Mouse (Mus musculus): ENCODE data around the gene Btnl4. TPM values are rescaled to one million over a fixed set of nuclear protein-coding genes. Genes with fewer than 3 reads are reported as not detected.
"Not testable (repeated sequence)": the region's sequence is repeated elsewhere in the genome, so short reads cannot be mapped to it uniquely, and the experiment has no call there.

The Btnl4 gene
- polyA plus RNA-seq, 1 experiment from 2014 or later: not detected

DNA sequence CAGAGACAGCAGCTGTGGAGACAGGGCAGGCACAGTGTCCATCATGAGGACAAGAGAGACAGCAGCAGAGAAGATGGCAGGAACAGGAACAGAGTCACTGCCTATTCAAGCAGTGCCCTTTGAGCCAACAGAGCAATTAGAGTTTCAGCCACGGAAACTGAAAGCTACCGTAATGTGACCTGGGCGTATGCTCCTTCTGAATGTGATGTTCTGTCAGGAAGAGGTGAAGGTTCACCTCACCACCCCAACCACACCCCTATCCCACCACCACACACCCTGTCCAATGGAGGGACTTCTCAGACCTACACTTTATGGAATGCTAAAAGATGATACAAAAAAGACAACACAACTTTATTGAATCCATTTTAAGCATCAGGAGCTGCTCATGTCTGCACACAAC, 20.2 kb upstream of the Btnl4 start:
- WGBS (ENCODE audit: insufficient replicate concordance): 80% methylated on average over 3 of the region's 3 CpGs
- ATAC-seq (replicated peaks; ENCODE audit: insufficient number of reproducible peaks, low FRiP score, low TSS enrichment); H3K9me3 ChIP-seq (replicated peaks; ENCODE audit: control insufficient read depth, low read length); H3K4me2 ChIP-seq; H3K27ac ChIP-seq (ENCODE audit: low read depth, low read length); H3K9ac ChIP-seq (ENCODE audit: low read depth, low read length); H3K4me3 ChIP-seq (ENCODE audit: low read depth, low read length); H3K4me1 ChIP-seq (ENCODE audit: control insufficient read depth, insufficient read depth, low read length); H3K36me3 ChIP-seq (ENCODE audit: control insufficient read depth, insufficient read depth, low read length); H3K27me3 ChIP-seq (ENCODE audit: control insufficient read depth, insufficient read depth, low read length): not testable (repeated sequence)

DNA sequence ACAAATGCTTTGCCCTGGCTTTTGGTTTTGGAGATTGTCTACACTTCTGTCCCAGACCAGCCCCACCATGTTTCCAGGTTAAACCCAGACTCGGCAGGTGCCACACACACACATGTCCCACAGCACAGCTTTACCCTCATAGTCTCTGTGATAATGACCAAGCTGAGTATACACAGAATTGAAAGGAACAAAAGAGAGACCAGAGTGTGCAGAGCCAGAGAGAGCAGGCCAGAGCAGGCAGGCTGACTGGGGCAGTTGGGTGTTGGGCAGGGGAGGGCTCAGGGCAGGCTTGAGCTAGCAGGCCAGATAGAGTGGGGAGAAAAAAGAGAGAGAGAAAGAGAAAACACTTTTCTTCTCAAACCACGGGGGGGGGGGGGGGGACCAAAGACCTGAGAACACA, 19.4 kb upstream of the Btnl4 start:
- Histone ChIP-seq H3K4me2 (no peak overlapping the region), H3K9me3 (replicated peaks; ENCODE audit: control insufficient read depth, low read length) (no peaks in the 10 kb centered on the region), H3K36me3 (ENCODE audit: control insufficient read depth, insufficient read depth, low read length) (no peaks in the 10 kb centered on the region), H3K4me3 (ENCODE audit: low read depth, low read length) (no peak overlapping the region), H3K4me1 (ENCODE audit: control insufficient read depth, insufficient read depth, low read length) (no peaks in the 10 kb centered on the region), H3K27me3 (ENCODE audit: control insufficient read depth, insufficient read depth, low read length) (no peaks in the 10 kb centered on the region), H3K27ac (ENCODE audit: low read depth, low read length) (no peak overlapping the region), H3K9ac (ENCODE audit: low read depth, low read length) (no peak overlapping the region)
- no peak for ATAC-seq (replicated peaks; ENCODE audit: insufficient number of reproducible peaks, low FRiP score, low TSS enrichment)
- 48% methylated on average over 2 of the region's 2 CpGs for WGBS (ENCODE audit: insufficient replicate concordance)

DNA sequence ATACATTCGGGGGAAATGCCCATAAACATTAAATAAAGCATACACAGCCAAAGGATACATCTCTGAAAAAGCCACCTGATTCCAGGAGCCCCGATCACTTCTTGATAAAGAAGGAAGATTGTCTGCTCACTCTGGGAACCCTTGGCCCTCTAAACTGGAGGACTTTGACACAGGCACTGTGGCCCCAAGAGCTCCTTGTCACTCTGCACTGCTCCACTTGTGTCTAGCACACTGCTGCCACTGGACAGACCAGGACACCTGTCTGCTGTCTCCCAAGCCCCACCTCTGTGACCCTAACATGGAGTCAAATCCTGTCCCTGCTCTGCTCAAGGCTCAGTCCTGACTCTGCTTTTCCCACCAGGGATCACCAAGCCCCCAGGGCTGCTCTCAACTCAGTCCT, 18.0 kb upstream of the Btnl4 start:
- H3K4me2 ChIP-seq; H3K4me1 ChIP-seq (ENCODE audit: control insufficient read depth, insufficient read depth, low read length); H3K4me3 ChIP-seq (ENCODE audit: low read depth, low read length); H3K36me3 ChIP-seq (ENCODE audit: control insufficient read depth, insufficient read depth, low read length); H3K27me3 ChIP-seq (ENCODE audit: control insufficient read depth, insufficient read depth, low read length); ATAC-seq (replicated peaks; ENCODE audit: insufficient number of reproducible peaks, low FRiP score, low TSS enrichment); H3K9ac ChIP-seq (ENCODE audit: low read depth, low read length); H3K9me3 ChIP-seq (replicated peaks; ENCODE audit: control insufficient read depth, low read length); H3K27ac ChIP-seq (ENCODE audit: low read depth, low read length): not testable (repeated sequence)
- 77% methylated on average over 2 of the region's 2 CpGs for WGBS (ENCODE audit: insufficient replicate concordance)

DNA sequence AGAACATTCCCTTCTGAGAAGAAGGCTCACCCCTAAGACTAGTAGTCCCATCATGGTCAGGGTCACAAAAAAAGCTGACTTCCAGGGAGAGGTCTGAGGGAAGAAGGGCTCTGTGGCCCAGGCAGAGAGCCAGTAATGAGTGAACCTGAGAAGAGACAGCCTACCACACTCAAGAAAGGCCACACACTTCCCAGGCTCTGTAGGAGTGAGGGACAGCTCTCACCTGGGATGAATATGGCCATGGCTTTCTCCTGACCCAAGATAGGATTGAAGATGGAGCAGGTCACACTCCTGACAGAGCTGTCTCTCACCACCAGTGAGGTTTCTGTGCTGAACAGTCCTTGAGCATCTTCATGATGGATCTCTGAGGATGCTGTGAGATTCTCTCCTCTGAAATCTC, 15.7 kb upstream of the Btnl4 start:
- Histone ChIP-seq H3K36me3 (ENCODE audit: control insufficient read depth, insufficient read depth, low read length) (no peaks in the 10 kb centered on the region), H3K4me1 (ENCODE audit: control insufficient read depth, insufficient read depth, low read length) (no peaks in the 10 kb centered on the region)
- no peak for ATAC-seq (replicated peaks; ENCODE audit: insufficient number of reproducible peaks, low FRiP score, low TSS enrichment)

DNA sequence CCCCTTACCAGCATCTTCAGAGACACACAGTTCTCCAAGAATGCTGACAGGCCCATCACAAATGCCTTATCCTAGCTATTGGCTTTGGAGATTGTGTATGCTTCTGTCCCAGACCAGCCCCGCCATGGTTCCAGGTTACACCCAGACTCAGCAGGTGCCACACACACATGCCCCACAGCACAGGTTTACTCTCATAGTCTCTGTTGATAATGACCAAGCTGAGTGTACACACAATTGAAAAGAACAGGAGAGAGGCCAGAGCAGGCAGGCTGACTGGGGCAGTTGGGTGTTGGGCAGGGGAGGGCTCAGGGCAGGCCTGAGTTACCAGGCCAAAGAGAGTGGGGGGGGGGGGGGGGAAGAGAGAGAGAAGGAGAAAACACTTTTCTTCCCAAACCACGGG, 691 bp downstream of the Btnl4 start:
- no peaks in the 10 kb centered on the region for H3K36me3 ChIP-seq (ENCODE audit: control insufficient read depth, insufficient read depth, low read length)
- ATAC-seq (replicated peaks; ENCODE audit: insufficient number of reproducible peaks, low FRiP score, low TSS enrichment): no peak
- 67% methylated on average over 1 of the region's 2 CpGs for WGBS (ENCODE audit: insufficient replicate concordance)

More for the DNA sequence above, 15.7 kb upstream of the Btnl4 start:
- H3K9me3 ChIP-seq (replicated peaks; ENCODE audit: control insufficient read depth, low read length): no peaks in the 10 kb centered on the region
- H3K4me2 ChIP-seq: no peak overlapping the region
- H3K9ac ChIP-seq (ENCODE audit: low read depth, low read length): no peak overlapping the region
- no peak overlapping the region for H3K27ac ChIP-seq (ENCODE audit: low read depth, low read length)
- no peak overlapping the region for H3K4me3 ChIP-seq (ENCODE audit: low read depth, low read length)
- H3K27me3 ChIP-seq (ENCODE audit: control insufficient read depth, insufficient read depth, low read length): no peaks in the 10 kb centered on the region

GRCm38 (mm10) chr17:34475060-34475459, 2.1 kb downstream of the Btnl4 start:
- WGBS (ENCODE audit: insufficient replicate concordance): 71% methylated on average over 3 of the region's 3 CpGs
- no peak overlapping the region for H3K9ac ChIP-seq (ENCODE audit: low read depth, low read length)

More for the DNA sequence above, 691 bp downstream of the Btnl4 start:
- H3K27ac ChIP-seq (ENCODE audit: low read depth, low read length): no peak overlapping the region
- H3K9ac ChIP-seq (ENCODE audit: low read depth, low read length): no peak overlapping the region
- H3K4me1 ChIP-seq (ENCODE audit: control insufficient read depth, insufficient read depth, low read length): no peaks in the 10 kb centered on the region
- H3K9me3 ChIP-seq (replicated peaks; ENCODE audit: control insufficient read depth, low read length): no peaks in the 10 kb centered on the region
- H3K4me2 ChIP-seq: no peak overlapping the region
- H3K4me3 ChIP-seq (ENCODE audit: low read depth, low read length): no peak overlapping the region
- H3K27me3 ChIP-seq (ENCODE audit: control insufficient read depth, insufficient read depth, low read length): peaks cover 3% of the 10 kb centered on the region; the same call in 1 of the 2 replicates

GRCm38 (mm10) chr17:34470491-34470890, 6.6 kb downstream of the Btnl4 start:
- H3K4me2 ChIP-seq: no peak overlapping the region
- H3K4me1 ChIP-seq (ENCODE audit: control insufficient read depth, insufficient read depth, low read length): no peaks in the 10 kb centered on the region
- no peak overlapping the region for H3K9ac ChIP-seq (ENCODE audit: low read depth, low read length)
- H3K36me3 ChIP-seq (ENCODE audit: control insufficient read depth, insufficient read depth, low read length): no peaks in the 10 kb centered on the region
- WGBS (ENCODE audit: insufficient replicate concordance): 65% methylated on average over 2 of the region's 2 CpGs
- no peak for ATAC-seq (replicated peaks; ENCODE audit: insufficient number of reproducible peaks, low FRiP score, low TSS enrichment)
- H3K27me3 ChIP-seq (ENCODE audit: control insufficient read depth, insufficient read depth, low read length): peaks cover 3% of the 10 kb centered on the region; the same call in 1 of the 2 replicates
- H3K9me3 ChIP-seq (replicated peaks; ENCODE audit: control insufficient read depth, low read length): no peaks in the 10 kb centered on the region
- H3K4me3 ChIP-seq (ENCODE audit: low read depth, low read length): no peak overlapping the region
- no peak overlapping the region for H3K27ac ChIP-seq (ENCODE audit: low read depth, low read length)

More at GRCm38 (mm10) chr17:34475060-34475459, 2.1 kb downstream of the Btnl4 start:
- Histone ChIP-seq H3K4me1 (ENCODE audit: control insufficient read depth, insufficient read depth, low read length) (no peaks in the 10 kb centered on the region), H3K4me2 (no peak overlapping the region), H3K9me3 (replicated peaks; ENCODE audit: control insufficient read depth, low read length) (no peaks in the 10 kb centered on the region), H3K27me3 (ENCODE audit: control insufficient read depth, insufficient read depth, low read length) (peaks cover 3% of the 10 kb centered on the region; the same call in 1 of the 2 replicates), H3K27ac (ENCODE audit: low read depth, low read length) (no peak overlapping the region), H3K4me3 (ENCODE audit: low read depth, low read length) (no peak overlapping the region), H3K36me3 (ENCODE audit: control insufficient read depth, insufficient read depth, low read length) (no peaks in the 10 kb centered on the region)
- ATAC-seq (replicated peaks; ENCODE audit: insufficient number of reproducible peaks, low FRiP score, low TSS enrichment): no peak

GRCm38 (mm10) chr17:34465906-34466305, 11.2 kb downstream of the Btnl4 start:
- not testable (repeated sequence) for H3K4me1 ChIP-seq (ENCODE audit: control insufficient read depth, insufficient read depth, low read length); ATAC-seq (replicated peaks; ENCODE audit: insufficient number of reproducible peaks, low FRiP score, low TSS enrichment); H3K27ac ChIP-seq (ENCODE audit: low read depth, low read length); H3K36me3 ChIP-seq (ENCODE audit: control insufficient read depth, insufficient read depth, low read length); H3K27me3 ChIP-seq (ENCODE audit: control insufficient read depth, insufficient read depth, low read length); H3K9me3 ChIP-seq (replicated peaks; ENCODE audit: control insufficient read depth, low read length); H3K4me2 ChIP-seq; H3K4me3 ChIP-seq (ENCODE audit: low read depth, low read length); H3K9ac ChIP-seq (ENCODE audit: low read depth, low read length)

- Histone ChIP-seq H3K4me3 (ENCODE audit: low read depth, low read length) (no peak overlapping the region), H3K9me3 (replicated peaks; ENCODE audit: control insufficient read depth, low read length) (no peaks in the 10 kb centered on the region), H3K4me2 (no peak overlapping the region), H3K4me1 (ENCODE audit: control insufficient read depth, insufficient read depth, low read length) (no peaks in the 10 kb centered on the region), H3K9ac (ENCODE audit: low read depth, low read length) (no peak overlapping the region), H3K27me3 (ENCODE audit: control insufficient read depth, insufficient read depth, low read length) (no peaks in the 10 kb centered on the region), H3K36me3 (ENCODE audit: control insufficient read depth, insufficient read depth, low read length) (no peaks in the 10 kb centered on the region), H3K27ac (ENCODE audit: low read depth, low read length) (no peak overlapping the region)
- no peak for ATAC-seq (replicated peaks; ENCODE audit: insufficient number of reproducible peaks, low FRiP score, low TSS enrichment)
- 72% methylated on average over 3 of the region's 3 CpGs for WGBS (ENCODE audit: insufficient replicate concordance)
Measured at GRCm38 (mm10) chr17:34459255-34459654, 17.9 kb downstream of the Btnl4 start.
